In the genomic region with DNA sequence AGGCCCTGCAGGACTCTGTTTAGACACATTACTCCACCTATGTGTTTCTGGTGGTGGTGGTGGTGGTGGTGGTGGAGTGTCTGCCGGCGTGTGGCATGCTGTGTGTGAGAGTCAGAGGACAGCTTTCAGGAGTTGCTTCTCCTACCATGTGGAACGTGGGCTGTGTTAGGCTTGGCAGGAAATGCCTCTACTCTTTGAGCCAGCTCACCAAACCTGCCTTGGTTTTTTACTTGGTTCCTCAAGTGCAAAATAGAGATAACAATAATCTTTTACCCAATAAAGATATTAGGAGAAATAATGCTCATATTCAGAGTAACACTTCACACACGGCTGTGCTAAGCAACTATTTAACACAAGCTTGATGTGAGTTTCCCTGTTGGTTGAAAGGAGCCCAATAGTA, we compare ENCODE assay signal across 26 mouse cellular contexts. TPM values are rescaled to one million over a fixed set of nuclear protein-coding genes. Genes with fewer than 3 reads are reported as not detected.
DNase-seq lines count a peak whose midpoint lies in the region; ATAC-seq and TF ChIP-seq lines count a peak whose summit lies in the region.
"Had no signal": no experiment of that assay in that cellular context is flagged by ENCODE, and none has a peak within 500 bp of the region (broad histone marks: within the 10 kb centered on the region; RNA-seq: fewer than 3 reads in every experiment).

No protein-coding gene starts in this region.

- H3K9me3 ChIP-seq in stomach, postnatal 0 days (ENCODE audit: control insufficient read depth, low read length), result no peaks in the 10 kb centered on the region
- H3K9me3 ChIP-seq: embryonic facial prominence, embryonic 13.5 days; embryonic facial prominence, embryonic 15.5 days; forebrain, embryonic 10.5 days; forebrain, embryonic 12.5 days had no signal

- WGBS in cerebellum, adult 2 months, result 27% methylated on average over 4 of the region's 4 CpGs
- WGBS in stomach, postnatal 0 days, result 73% methylated on average over 4 of the region's 4 CpGs

- no peak for TF ChIP-seq EP300 in stomach, postnatal 0 days (optimal IDR thresholded peaks at IDR 0.05)

- DNase-seq in cerebellum, adult 2 months, result no peak
- no peak for DNase-seq in cerebellum, adult 8-10 months
- DNase-seq in layer of hippocampus, adult 9-11 months, result peak; percentile 16
- no peak for DNase-seq in layer of hippocampus, postnatal 14 days (ENCODE audit: low spot score in 2 of 2)
- peak; percentile 49 for DNase-seq in brain, adult 2 months (ENCODE audit: low read depth, low spot score)
- DNase-seq in urinary bladder, postnatal 14 days (ENCODE audit: low spot score), result no peak
- no peak for DNase-seq in stomach, postnatal 0 days (ENCODE audit: low spot score)
- DNase-seq: adrenal gland, adult 8-10 months; adrenal gland, postnatal 14 days; adrenal gland, postnatal 36 days; cerebellum, adult 11 months; cerebellum, adult 18-20 months; cerebellum, adult 9-11 months; cerebellum, postnatal 14 days; cerebellum, postnatal 36 days; embryo, embryonic 11 days had no signal

- H3K4me2 ChIP-seq in stomach, postnatal 0 days (replicated peaks; ENCODE audit: low read depth), result no peak overlapping the region
- H3K4me2 ChIP-seq: embryonic facial prominence, embryonic 13.5 days; embryonic facial prominence, embryonic 15.5 days; forebrain, embryonic 12.5 days had no signal

- no peak for ATAC-seq in stomach, postnatal 0 days (ENCODE audit: low FRiP score, low TSS enrichment)
- ATAC-seq: activated CD4-positive, CD25-positive, alpha-beta regulatory T cell, adult 4 months; forebrain, embryonic 14.5 days; forebrain, embryonic 16.5 days; Patski had no signal

- H3K36me3 ChIP-seq in stomach, postnatal 0 days (ENCODE audit: control insufficient read depth, insufficient read depth, low read length), result no peaks in the 10 kb centered on the region
- H3K36me3 ChIP-seq: forebrain, embryonic 12.5 days had no signal

- no peak overlapping the region for H3K4me3 ChIP-seq in cerebellum, adult 2 months (replicated peaks; ENCODE audit: insufficient read depth, low read depth, low read length)
- H3K4me3 ChIP-seq in stomach, postnatal 0 days (ENCODE audit: low read depth, low read length), result no peak overlapping the region
- H3K4me3 ChIP-seq: embryonic facial prominence, embryonic 13.5 days; embryonic facial prominence, embryonic 15.5 days; erythroblast, embryonic 14.5 days; forebrain, embryonic 10.5 days; forebrain, embryonic 12.5 days had no signal

- peaks cover 30% of the 10 kb centered on the region for H3K4me1 ChIP-seq in cerebellum, adult 2 months (ENCODE audit: control insufficient read depth, insufficient read depth, low read length)
- H3K4me1 ChIP-seq in stomach, postnatal 0 days (replicated peaks; ENCODE audit: control insufficient read depth, insufficient read depth), result 0 out of 2 replicates have a peak, but pooled peaks cover 7% of the 10 kb centered on the region

- H3K9ac ChIP-seq in stomach, postnatal 0 days (ENCODE audit: low read length), result no peak overlapping the region
- H3K9ac ChIP-seq: embryonic facial prominence, embryonic 13.5 days; embryonic facial prominence, embryonic 15.5 days; forebrain, embryonic 12.5 days had no signal

- TF ChIP-seq POLR2A in cerebellum, adult 2 months (IDR thresholded peaks at IDR 0.05; ENCODE audit: borderline replicate concordance, insufficient read depth, low read length), result no peak

- no peak for TF ChIP-seq CTCF in cerebellum, adult 2 months (IDR thresholded peaks at IDR 0.05; ENCODE audit: borderline replicate concordance, insufficient read depth, low read depth, low read length)
- no peak for TF ChIP-seq CTCF in stomach, postnatal 0 days (IDR thresholded peaks at IDR 0.05; ENCODE audit: low read depth)

- peak overlapping the region; percentile 59; the same call in 1 of the 2 replicates for H3K27ac ChIP-seq in cerebellum, adult 2 months (ENCODE audit: insufficient read depth, low read length)
- H3K27ac ChIP-seq in stomach, postnatal 0 days (replicated peaks), result no peak overlapping the region
- H3K27ac ChIP-seq: embryonic facial prominence, embryonic 13.5 days; embryonic facial prominence, embryonic 15.5 days; forebrain, embryonic 10.5 days; forebrain, embryonic 12.5 days had no signal

- no peaks in the 10 kb centered on the region for H3K27me3 ChIP-seq in cerebellum, adult 2 months (ENCODE audit: control insufficient read depth, insufficient read depth, low read length)
- H3K27me3 ChIP-seq in stomach, postnatal 0 days (ENCODE audit: control insufficient read depth, insufficient read depth, low read length), result no peaks in the 10 kb centered on the region
- H3K27me3 ChIP-seq: embryonic facial prominence, embryonic 13.5 days; embryonic facial prominence, embryonic 15.5 days; forebrain, embryonic 12.5 days; Patski had no signal

RNA-seq across cellular contexts. Expression of a gene that starts 4.3 kb away (rescaled TPM):
- 74.3 and 80.4 TPM in 2 replicates for polyA plus RNA-seq in cerebellum, adult 2 months (2012; rRNA removed)
- 10 to 100 TPM; 30.6 to 32.5 TPM for total RNA-seq in layer of hippocampus, postnatal 14 days (2021)
- 15.7 and 15.8 TPM in 2 replicates for polyA plus RNA-seq in stomach, postnatal 0 days (2015; fragmentation: Nextera tagmentation; extraction: Ambion mirVana)

RNA-seq across cellular contexts. Expression of a gene that starts 31.4 kb away (rescaled TPM):
- polyA plus RNA-seq in cerebellum, adult 2 months (2012; rRNA removed), result 4.1 and 4.7 TPM in 2 replicates
- total RNA-seq in layer of hippocampus, postnatal 14 days (2021), result 1 to 10 TPM in 1 of 2 experiments, under 1 TPM in 1; 0.60 to 1.2 TPM
- 39.8 and 42.2 TPM in 2 replicates for polyA plus RNA-seq in stomach, postnatal 0 days (2015; fragmentation: Nextera tagmentation; extraction: Ambion mirVana)
- total RNA-seq: adrenal gland, postnatal 14 days; adrenal gland, postnatal 36 days; common myeloid progenitor, adult 5-6 weeks had no signal
- polyA plus RNA-seq: erythroblast, embryonic 14.5 days; Patski had no signal

Comparison
In these comparisons a context has a peak if more than half of its experiments do, and no peak if none do; other contexts are left out.
1. DNase-seq: peak in layer of hippocampus, adult 9-11 months (single experiment) and brain, adult 2 months (single experiment); none in cerebellum, adult 2 months (0 of 2), cerebellum, adult 8-10 months (single experiment), layer of hippocampus, postnatal 14 days (0 of 2), urinary bladder, postnatal 14 days (single experiment) and stomach, postnatal 0 days (single experiment).